9 mouse cellular contexts compared by ENCODE assay signal in the genomic region with DNA sequence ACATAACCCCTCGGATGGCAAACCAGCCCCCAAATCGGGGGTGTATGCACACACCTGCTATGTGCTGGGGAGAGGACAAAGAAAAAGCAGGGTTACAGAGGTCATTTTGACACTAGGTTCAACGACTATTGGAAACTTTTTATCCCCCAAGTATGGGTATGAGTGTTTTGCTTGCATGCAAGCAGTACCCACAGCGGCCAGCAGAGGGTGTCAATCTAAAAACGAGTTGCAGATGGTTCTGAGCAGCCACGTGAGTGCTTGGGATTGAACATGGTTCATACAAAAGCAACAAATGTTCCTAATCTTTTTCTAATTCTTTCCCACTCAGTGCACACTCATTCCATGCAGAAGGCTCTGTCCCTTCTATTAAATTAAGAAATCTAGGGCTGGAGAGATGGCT. TPM values are rescaled to one million over a fixed set of nuclear protein-coding genes. Genes with fewer than 3 reads are reported as not detected.
DNase-seq lines count a peak whose midpoint lies in the region; ATAC-seq lines count a peak whose summit lies in the region.
"Had no signal": no experiment of that assay in that cellular context is flagged by ENCODE, and none has a peak within 500 bp of the region (broad histone marks: within the 10 kb centered on the region; RNA-seq: fewer than 3 reads in every experiment).

No protein-coding gene starts in this region.

- intact Hi-C loops in gastrocnemius, postnatal 14 days (cut with DNase I; ENCODE audit: low total_unique reads), result no loop called here
- intact Hi-C loops in left cerebral cortex, postnatal 10 days (cut with DNase I), result no loop called here

- WGBS in kidney, embryonic 16.5 days, result 31% methylated on average over 6 of the region's 6 CpGs

- peak; percentile 55 for DNase-seq in kidney, adult 11 months
- DNase-seq in MEL-GATA-1-ER (ENCODE audit: extremely low read depth, low read depth), result peak; percentile 62
- peak; percentile 58 for DNase-seq in cerebellum, adult 8-10 months
- DNase-seq in gastrocnemius, postnatal 14 days, result peak; percentile 74
- peak; percentile 20 to 76 for DNase-seq in left cerebral cortex, postnatal 10 days (ENCODE audit: extremely low spot score in 1 of 2, low spot score in 2 of 2)
- DNase-seq in natural killer cell, adult 2 months (ENCODE audit: low spot score in 2 of 2), result peak; percentile 69 to 82
- DNase-seq in thymus, postnatal 25 days, result peak; percentile 82

- H3K4me1 ChIP-seq in kidney, embryonic 16.5 days (ENCODE audit: insufficient read depth, low read length), result peaks cover under 1% of the 10 kb centered on the region

- no peak overlapping the region for H3K27ac ChIP-seq in kidney, embryonic 16.5 days (ENCODE audit: low read length)
- H3K27ac ChIP-seq: neural tube, embryonic 12.5 days had no signal

- no peak for ATAC-seq in kidney, embryonic 16.5 days (ENCODE audit: low FRiP score, low TSS enrichment)

- no peak overlapping the region for H3K9ac ChIP-seq in kidney, embryonic 16.5 days (replicated peaks; ENCODE audit: low read length)
- H3K9ac ChIP-seq: neural tube, embryonic 12.5 days had no signal

- no peaks in the 10 kb centered on the region for H3K27me3 ChIP-seq in kidney, embryonic 16.5 days (ENCODE audit: insufficient read depth, low read length)
- H3K27me3 ChIP-seq: neural tube, embryonic 12.5 days had no signal

- H3K4me3 ChIP-seq in kidney, embryonic 16.5 days (ENCODE audit: low read length), result no peak overlapping the region
- H3K4me3 ChIP-seq: neural tube, embryonic 12.5 days had no signal

- H3K9me3 ChIP-seq in kidney, embryonic 16.5 days (ENCODE audit: low read length), result no peaks in the 10 kb centered on the region
- H3K9me3 ChIP-seq: neural tube, embryonic 12.5 days had no signal

- H3K36me3 ChIP-seq in kidney, embryonic 16.5 days (ENCODE audit: insufficient read depth, low read length), result peaks cover 30% of the 10 kb centered on the region

- H3K4me2 ChIP-seq in kidney, embryonic 16.5 days (replicated peaks; ENCODE audit: low read depth, low read length), result no peak overlapping the region
- H3K4me2 ChIP-seq: neural tube, embryonic 12.5 days had no signal

RNA-seq across cellular contexts. Expression of a gene that starts 4.4 kb away (rescaled TPM):
- 27.0 and 30.6 TPM in 2 replicates for polyA plus RNA-seq in kidney, embryonic 16.5 days (2015; fragmentation: Nextera tagmentation; extraction: Ambion mirVana)
- total RNA-seq in gastrocnemius, postnatal 14 days (2021), result 10 to 100 TPM; 25.5 to 28.9 TPM
- total RNA-seq in left cerebral cortex, postnatal 10 days (2021), result 10 to 100 TPM; 15.4 to 16.8 TPM

RNA-seq across cellular contexts. Expression of a gene that starts 4.5 kb away (rescaled TPM):
- 28.8 and 40.2 TPM in 2 replicates for polyA plus RNA-seq in kidney, embryonic 16.5 days (2015; fragmentation: Nextera tagmentation; extraction: Ambion mirVana)
- total RNA-seq in gastrocnemius, postnatal 14 days (2021), result 1 to 10 TPM; 3.9 to 4.0 TPM
- total RNA-seq in left cerebral cortex, postnatal 10 days (2021), result 1 to 10 TPM; 3.2 to 3.3 TPM

RNA-seq across cellular contexts. Expression of a gene that starts 16.9 kb away (rescaled TPM):
- polyA plus RNA-seq in kidney, embryonic 16.5 days (2015; fragmentation: Nextera tagmentation; extraction: Ambion mirVana), result 8.2 and 9.2 TPM in 2 replicates
- total RNA-seq in gastrocnemius, postnatal 14 days (2021), result 1 to 10 TPM; 1.8 to 2.5 TPM
- total RNA-seq in left cerebral cortex, postnatal 10 days (2021), result 1 to 10 TPM; 1.9 to 2.6 TPM

RNA-seq across cellular contexts. Expression of a gene that starts 18.5 kb away (rescaled TPM):
- polyA plus RNA-seq in kidney, embryonic 16.5 days (2015; fragmentation: Nextera tagmentation; extraction: Ambion mirVana), result 1,468 and 1,536 TPM in 2 replicates
- 100 to 1,000 TPM; 211 to 229 TPM for total RNA-seq in gastrocnemius, postnatal 14 days (2021)
- 100 to 1,000 TPM; 173 to 197 TPM for total RNA-seq in left cerebral cortex, postnatal 10 days (2021)

RNA-seq across cellular contexts. Expression of a gene that starts 52.3 kb away (rescaled TPM):
- 869 and 947 TPM in 2 replicates for polyA plus RNA-seq in kidney, embryonic 16.5 days (2015; fragmentation: Nextera tagmentation; extraction: Ambion mirVana)
- 100 to 1,000 TPM; 226 to 247 TPM for total RNA-seq in gastrocnemius, postnatal 14 days (2021)
- 100 to 1,000 TPM; 594 to 625 TPM for total RNA-seq in left cerebral cortex, postnatal 10 days (2021)
